Mouse (Mus musculus): ENCODE measurements around the gene Cga.

Gene Cga

GRCm38 (mm10) chr4:34893479-34893878 is at the start of gene Cga:
Gene Cga (plus strand): TSS chr4:34893779.
- in situ Hi-C loops (cut with MboI, MseI), result no loop called here

GRCm38 (mm10) chr4:34843839-34844238 is 49.7 kb upstream of the Cga start:
- in situ Hi-C loops (cut with MboI, MseI), result no loop called here

- in situ Hi-C loops (cut with MboI, MseI), result no loop called here
Measured at GRCm38 (mm10) chr4:34847679-34848309, 45.8 kb upstream of the Cga start.

GRCm38 (mm10) chr4:34850156-34850555 is 43.4 kb upstream of the Cga start:
- in situ Hi-C loops (cut with MboI, MseI), result no loop called here

GRCm38 (mm10) chr4:34852051-34852450 is 41.5 kb upstream of the Cga start:
- in situ Hi-C loops (cut with MboI, MseI), result no loop called here

- in situ Hi-C loops (cut with MboI, MseI), result no loop called here
Measured at GRCm38 (mm10) chr4:34855966-34856365, 37.6 kb upstream of the Cga start.

- in situ Hi-C loops (cut with MboI, MseI), result no loop called here
Measured at GRCm38 (mm10) chr4:34858903-34859302, 34.7 kb upstream of the Cga start.

- in situ Hi-C loops (cut with MboI, MseI), result no loop called here
Measured at GRCm38 (mm10) chr4:34859416-34859815, 34.2 kb upstream of the Cga start.

GRCm38 (mm10) chr4:34861438-34861837 is 32.1 kb upstream of the Cga start:
- in situ Hi-C loops (cut with MboI, MseI), result no loop called here

GRCm38 (mm10) chr4:34869813-34870212 is 23.8 kb upstream of the Cga start:
- in situ Hi-C loops (cut with MboI, MseI), result loop anchor here in 1 of 2 experiments (10.0 kb wide), 1 partner anchor 125 kb away; no protein-coding TSS in a partner anchor

- in situ Hi-C loops (cut with MboI, MseI), result loop anchor here in 1 of 2 experiments (10.0 kb wide), 1 partner anchor 122 kb away; no protein-coding TSS in a partner anchor
Measured at GRCm38 (mm10) chr4:34872896-34873495, 20.6 kb upstream of the Cga start.

GRCm38 (mm10) chr4:34874234-34874633 is 19.3 kb upstream of the Cga start:
- in situ Hi-C loops (cut with MboI, MseI), result loop anchor here in 1 of 2 experiments (10.0 kb wide), 1 partner anchor 121 kb away; no protein-coding TSS in a partner anchor

- in situ Hi-C loops (cut with MboI, MseI), result no loop called here
Measured at GRCm38 (mm10) chr4:34880921-34881650, 12.5 kb upstream of the Cga start.

GRCm38 (mm10) chr4:34881851-34882250 is 11.7 kb upstream of the Cga start:
- in situ Hi-C loops (cut with MboI, MseI), result no loop called here

- in situ Hi-C loops (cut with MboI, MseI), result no loop called here
Measured at GRCm38 (mm10) chr4:34882291-34882769, 11.2 kb upstream of the Cga start.

- in situ Hi-C loops (cut with MboI, MseI), result no loop called here
Measured at GRCm38 (mm10) chr4:34882818-34883217, 10.8 kb upstream of the Cga start, which contains the start of gene Zfp292. Gene Zfp292 (minus strand): TSS chr4:34882960.

GRCm38 (mm10) chr4:34883366-34884029 is 10.1 kb upstream of the Cga start:
- in situ Hi-C loops (cut with MboI, MseI), result no loop called here

GRCm38 (mm10) chr4:34885631-34886351 is 7.8 kb upstream of the Cga start:
- in situ Hi-C loops (cut with MboI, MseI), result no loop called here

- in situ Hi-C loops (cut with MboI, MseI), result no loop called here
Measured at GRCm38 (mm10) chr4:34886490-34887111, 7.0 kb upstream of the Cga start.

GRCm38 (mm10) chr4:34887295-34887694 is 6.3 kb upstream of the Cga start:
- in situ Hi-C loops (cut with MboI, MseI), result no loop called here

All from T-helper 17 cell (primary cell).